Mouse (Mus musculus) limb, embryonic 11.5 days (tissue): ENCODE measurements around the gene Naaladl2. TPM values are rescaled to one million over a fixed set of nuclear protein-coding genes. Genes with fewer than 3 reads are reported as not detected.

Source experiments
- ATAC-seq: fragments of 200-750 bp; cut with Nextera tagmentation; 2 replicates; pipeline ENCODE4 v1.8.0; 2017; ENCODE audit warnings: low read depth; ENCODE audit not compliant: insufficient number of reproducible peaks, low FRiP score, low TSS enrichment
- DNase-seq: peaks from one replicate; pipeline ENCODE4 v3.0.0-alpha.2; 2015; ENCODE audit warnings: low spot score
- H3K27ac ChIP-seq: fragments of 300-500 bp; sonication (generic); replicated peaks from 2 replicates; pipeline ENCODE4 v1.5.1; 2014; ENCODE audit warnings: low read depth, mild to moderate bottlenecking, low read length
- H3K27me3 ChIP-seq: fragments of 300-500 bp; sonication (generic); 2 replicates; pipeline ENCODE4 v1.6.1; 2014; ENCODE audit warnings: mild to moderate bottlenecking, low read length, mixed read lengths; ENCODE audit not compliant: control insufficient read depth, insufficient read depth
- H3K36me3 ChIP-seq: fragments of 300-500 bp; sonication (generic); 2 replicates; pipeline ENCODE4 v1.6.1; 2014; ENCODE audit warnings: mild to moderate bottlenecking, low read length, moderate library complexity, mixed read lengths; ENCODE audit not compliant: control insufficient read depth, insufficient read depth
- H3K4me1 ChIP-seq: fragments of 300-500 bp; sonication (generic); 2 replicates; pipeline ENCODE4 v1.6.1; 2014; ENCODE audit warnings: low read length, mixed read lengths; ENCODE audit not compliant: control insufficient read depth, insufficient read depth
- H3K4me2 ChIP-seq: fragments of 300-500 bp; sonication (generic); 2 replicates; pipeline ENCODE4 v1.6.1; 2014; ENCODE audit warnings: low read depth, mild to moderate bottlenecking, moderate library complexity; ENCODE audit not compliant: severe bottlenecking
- H3K4me3 ChIP-seq: fragments of 300-500 bp; sonication (generic); 2 replicates; pipeline ENCODE4 v1.5.1; 2014; ENCODE audit warnings: low read depth, low read length
- H3K9ac ChIP-seq: fragments of 300-500 bp; sonication (generic); 2 replicates; pipeline ENCODE4 v1.6.1; 2014; ENCODE audit warnings: mild to moderate bottlenecking, low read length
- H3K9me3 ChIP-seq: fragments of 300-500 bp; sonication (generic); 2 replicates; pipeline ENCODE4 v1.6.1; 2016; ENCODE audit warnings: low read length; ENCODE audit not compliant: control insufficient read depth
- WGBS: fragments of 180-500 bp; shearing (Covaris S2); extraction: QIAGEN DNeasy Blood & Tissue Kit; methylation state at CpG from one replicate; pipeline ENCODE4 v1.1.7; 2014; 5-methylcytosine and 5-hydroxymethylcytosine counted together
- polyA plus RNA-seq: library from polyadenylated mRNA; unstranded; fragments of >200 nt; fragmentation: Nextera tagmentation; extraction: Ambion mirVana; gene quantifications from 2 replicates; pipeline ENCODE4 v1.2.1, GENCODE M21; 2014

The Naaladl2 gene
- polyA plus RNA-seq, 1 experiment from 2014 or later: 0.43 TPM

- H3K9ac ChIP-seq: no peak overlapping the region
- no peaks in the 10 kb centered on the region for H3K36me3 ChIP-seq
- H3K4me1 ChIP-seq: no peaks in the 10 kb centered on the region
- no peaks in the 10 kb centered on the region for H3K9me3 ChIP-seq
- no peak overlapping the region for H3K4me2 ChIP-seq
- WGBS: 88% methylated on average over 4 of the region's 4 CpGs
- no peak overlapping the region for H3K4me3 ChIP-seq
- ATAC-seq (no peak), DNase-seq (no peak)
- H3K27ac ChIP-seq: no peak overlapping the region
- no peaks in the 10 kb centered on the region for H3K27me3 ChIP-seq
These were observed 680.1 kb downstream of the Naaladl2 start for GRCm38 (mm10) chr3:24463941-24464340.

GRCm38 (mm10) chr3:24440621-24441020, 703.4 kb downstream of the Naaladl2 start:
- Histone ChIP-seq H3K4me1 (no peaks in the 10 kb centered on the region), H3K4me3 (no peak overlapping the region), H3K4me2 (no peak overlapping the region), H3K27ac (no peak overlapping the region), H3K36me3 (no peaks in the 10 kb centered on the region), H3K9ac (no peak overlapping the region), H3K27me3 (no peaks in the 10 kb centered on the region), H3K9me3 (no peaks in the 10 kb centered on the region)
- WGBS: 92% methylated on average over 6 of the region's 6 CpGs
- ATAC-seq (no peak), DNase-seq (no peak)

GRCm38 (mm10) chr3:24432761-24433160, 711.3 kb downstream of the Naaladl2 start:
- no peak for ATAC-seq
- Histone ChIP-seq H3K27ac (no peak overlapping the region), H3K36me3 (no peaks in the 10 kb centered on the region), H3K27me3 (no peaks in the 10 kb centered on the region), H3K4me2 (no peak overlapping the region), H3K4me1 (no peaks in the 10 kb centered on the region), H3K9ac (no peak overlapping the region), H3K9me3 (no peaks in the 10 kb centered on the region), H3K4me3 (no peak overlapping the region)
- WGBS: 85% methylated on average over 3 of the region's 3 CpGs
- no peak for DNase-seq

- Histone ChIP-seq H3K4me1 (no peaks in the 10 kb centered on the region), H3K9ac (no peak overlapping the region), H3K27ac (no peak overlapping the region), H3K4me2 (no peak overlapping the region), H3K4me3 (no peak overlapping the region), H3K27me3 (no peaks in the 10 kb centered on the region), H3K36me3 (no peaks in the 10 kb centered on the region), H3K9me3 (no peaks in the 10 kb centered on the region)
- no peak for ATAC-seq
- no peak for DNase-seq
These were observed 752.3 kb downstream of the Naaladl2 start for GRCm38 (mm10) chr3:24391737-24392136.

- no peak for DNase-seq
- no peak for ATAC-seq
These were observed 752.8 kb downstream of the Naaladl2 start for GRCm38 (mm10) chr3:24391311-24391710.

GRCm38 (mm10) chr3:24355010-24355409, 789.1 kb downstream of the Naaladl2 start:
- 75% methylated on average over 2 of the region's 2 CpGs for WGBS
- ATAC-seq: no peak

More at GRCm38 (mm10) chr3:24391311-24391710, 752.8 kb downstream of the Naaladl2 start:
- WGBS: 97% methylated on average over 1 of the region's 1 CpGs
- Histone ChIP-seq H3K4me2 (no peak overlapping the region), H3K9me3 (no peaks in the 10 kb centered on the region), H3K36me3 (no peaks in the 10 kb centered on the region), H3K9ac (no peak overlapping the region), H3K27ac (no peak overlapping the region), H3K27me3 (no peaks in the 10 kb centered on the region), H3K4me3 (no peak overlapping the region), H3K4me1 (no peaks in the 10 kb centered on the region)

GRCm38 (mm10) chr3:24321489-24322405, 822.3 kb downstream of the Naaladl2 start:
- Histone ChIP-seq H3K27me3 (no peaks in the 10 kb centered on the region), H3K9ac (no peak overlapping the region), H3K27ac (no peak overlapping the region), H3K4me3 (no peak overlapping the region), H3K4me1 (no peaks in the 10 kb centered on the region), H3K9me3 (no peaks in the 10 kb centered on the region), H3K4me2 (no peak overlapping the region), H3K36me3 (no peaks in the 10 kb centered on the region)
- peak; percentile 24 for DNase-seq
- 71% methylated on average over 11 of the region's 11 CpGs for WGBS
- no peak for ATAC-seq

More at GRCm38 (mm10) chr3:24355010-24355409, 789.1 kb downstream of the Naaladl2 start:
- no peak overlapping the region for H3K4me2 ChIP-seq
- no peaks in the 10 kb centered on the region for H3K27me3 ChIP-seq
- no peaks in the 10 kb centered on the region for H3K9me3 ChIP-seq
- DNase-seq: no peak
- H3K4me3 ChIP-seq: no peak overlapping the region
- H3K36me3 ChIP-seq: no peaks in the 10 kb centered on the region
- no peak overlapping the region for H3K9ac ChIP-seq
- no peaks in the 10 kb centered on the region for H3K4me1 ChIP-seq
- no peak overlapping the region for H3K27ac ChIP-seq

- DNase-seq (no peak), ATAC-seq (no peak)
- no peak overlapping the region for H3K27ac ChIP-seq
- H3K27me3 ChIP-seq: no peaks in the 10 kb centered on the region
- WGBS: 77% methylated on average over 4 of the region's 4 CpGs
- H3K4me2 ChIP-seq: no peak overlapping the region
- no peak overlapping the region for H3K4me3 ChIP-seq
- no peaks in the 10 kb centered on the region for H3K4me1 ChIP-seq
- no peaks in the 10 kb centered on the region for H3K9me3 ChIP-seq
- no peaks in the 10 kb centered on the region for H3K36me3 ChIP-seq
- no peak overlapping the region for H3K9ac ChIP-seq
These were observed 829.3 kb downstream of the Naaladl2 start for GRCm38 (mm10) chr3:24314658-24315297.
